Mouse (Mus musculus) hindbrain, embryonic 15.5 days (tissue): ENCODE measurements around the gene Fem1b. TPM values are rescaled to one million over a fixed set of nuclear protein-coding genes. Genes with fewer than 3 reads are reported as not detected.

Experiments
- ATAC-seq: fragments of 200-750 bp; cut with Nextera tagmentation; 2 replicates; pipeline ENCODE4 v1.8.0; 2017; ENCODE audit warnings: low read depth, moderate number of reproducible peaks, moderate TSS enrichment; ENCODE audit not compliant: low FRiP score
- H3K27ac ChIP-seq: fragments of 300-500 bp; sonication (generic); replicated peaks from 2 replicates; pipeline ENCODE4 v1.5.1; 2015; ENCODE audit warnings: mild to moderate bottlenecking, inconsistent platforms
- H3K27me3 ChIP-seq: fragments of 300-500 bp; sonication (generic); 2 replicates; pipeline ENCODE4 v1.6.1; 2015; ENCODE audit warnings: control low read depth, inconsistent platforms
- H3K36me3 ChIP-seq: fragments of 300-500 bp; sonication (generic); 2 replicates; pipeline ENCODE4 v1.6.1; 2015; ENCODE audit warnings: control low read depth, inconsistent platforms
- H3K4me1 ChIP-seq: fragments of 300-500 bp; sonication (generic); replicated peaks from 2 replicates; pipeline ENCODE4 v1.6.1; 2015; ENCODE audit warnings: control low read depth, inconsistent platforms
- H3K4me2 ChIP-seq: fragments of 300-500 bp; sonication (generic); 2 replicates; pipeline ENCODE4 v1.6.1; 2015; ENCODE audit warnings: moderate library complexity, mild to moderate bottlenecking, inconsistent platforms
- H3K4me3 ChIP-seq: fragments of 300-500 bp; sonication (generic); 2 replicates; pipeline ENCODE4 v1.5.1; 2015; ENCODE audit warnings: mild to moderate bottlenecking, inconsistent platforms
- H3K9ac ChIP-seq: fragments of 300-500 bp; sonication (generic); 2 replicates; pipeline ENCODE4 v1.6.1; 2015; ENCODE audit warnings: inconsistent platforms
- H3K9me3 ChIP-seq: fragments of 300-500 bp; sonication (generic); 2 replicates; pipeline ENCODE4 v1.6.1; 2016; ENCODE audit warnings: control low read depth, inconsistent platforms
- WGBS: fragments of 180-500 bp; shearing (Covaris S2); methylation state at CpG from one replicate; pipeline ENCODE4 v1.1.7; 2015; 5-methylcytosine and 5-hydroxymethylcytosine counted together
- polyA plus RNA-seq: library from polyadenylated mRNA; unstranded; fragments of >200 nt; fragmentation: Nextera tagmentation; extraction: Ambion mirVana; gene quantifications from 2 replicates; pipeline ENCODE4 v1.2.1, GENCODE M21; 2015

Fem1b gene
- polyA plus RNA-seq, 1 experiment from 2014 or later: 53.0 TPM

DNA sequence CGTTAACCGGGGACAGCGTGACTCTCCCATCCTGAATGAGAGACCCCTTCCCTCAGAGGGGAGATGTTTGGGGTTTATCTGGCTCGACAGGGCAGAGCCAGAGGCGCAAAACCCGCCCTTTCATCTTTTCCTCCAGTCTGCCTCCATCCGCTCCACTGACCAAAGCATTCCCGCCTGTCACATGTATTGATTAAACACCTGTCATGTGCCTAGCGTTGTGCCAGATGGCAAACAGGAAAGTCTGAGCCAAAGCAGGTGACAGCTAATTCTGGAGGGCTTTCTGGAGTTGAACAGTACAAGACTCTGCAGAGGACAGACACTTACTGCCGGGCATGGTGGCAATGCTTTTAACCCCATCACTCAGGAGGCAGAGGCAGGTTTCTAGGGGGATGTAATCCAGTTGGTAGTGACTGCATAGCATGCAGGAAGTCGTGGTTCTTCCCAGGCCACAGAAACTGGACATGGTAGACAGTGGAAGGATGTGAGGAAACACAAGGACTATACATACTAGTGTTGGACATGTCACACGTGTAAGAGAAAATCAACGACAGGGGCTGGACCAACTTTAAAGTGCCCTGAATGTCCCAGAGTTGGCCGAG is 27.5 kb upstream of the Fem1b start:
- no peaks in the 10 kb centered on the region for H3K27me3 ChIP-seq
- ATAC-seq: peak; percentile 50; the same call in 1 of the 2 replicates
- 15% methylated on average over 14 of the region's 14 CpGs for WGBS

DNA sequence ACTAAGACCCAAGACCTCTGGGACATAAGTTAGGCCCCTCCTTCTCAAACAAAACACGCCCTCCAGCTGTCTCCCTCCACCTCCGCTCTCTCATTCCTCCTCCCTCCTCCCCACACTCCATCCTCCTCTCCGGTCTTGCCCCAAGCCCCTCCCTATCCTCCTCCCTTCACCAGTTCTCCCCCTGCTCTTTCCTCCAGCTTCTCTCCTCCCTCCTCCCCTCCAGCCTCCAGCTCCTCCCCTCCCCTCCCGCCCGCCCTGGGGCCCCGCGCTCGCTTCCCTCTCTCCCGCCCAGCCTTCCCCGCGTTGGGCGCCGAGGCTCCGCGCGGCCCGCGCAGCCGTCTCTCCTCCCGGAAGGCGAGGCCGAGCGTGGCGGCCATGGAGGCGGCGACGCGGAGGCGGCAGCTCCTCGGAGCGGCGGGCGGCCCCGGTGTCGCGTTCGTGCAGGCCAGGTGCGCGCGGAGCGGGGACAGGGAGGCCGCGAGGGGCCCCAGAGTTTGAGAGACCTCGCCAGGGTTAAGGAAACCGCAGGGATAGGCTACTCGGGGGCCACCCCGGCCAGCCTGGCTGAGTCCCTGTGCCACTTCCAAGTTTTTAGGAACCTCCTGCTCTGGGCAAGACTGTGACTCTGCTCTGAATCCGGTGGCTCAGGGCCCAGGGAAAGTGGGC is 26.9 kb upstream of the Fem1b start, which contains the start of gene Cln6:
Gene Cln6 (plus strand): TSS at position 280 of the 666 bp plus-strand sequence.
- no peaks in the 10 kb centered on the region for H3K9me3 ChIP-seq
- H3K9ac ChIP-seq: peak within 1 kb of the TSS; percentile 75
- H3K27me3 ChIP-seq: no peaks in the 10 kb centered on the region
- H3K27ac ChIP-seq: peak within 1 kb of the TSS; percentile 80
- peak within 1 kb of the TSS; percentile 61 for H3K4me3 ChIP-seq
- no peaks in the 10 kb centered on the region for H3K36me3 ChIP-seq
- peaks cover 16% of the 10 kb centered on the region for H3K4me1 ChIP-seq
- ATAC-seq: peak; percentile 85
- under 1% methylated on average over 32 of the region's 48 CpGs for WGBS
- H3K4me2 ChIP-seq: peak within 1 kb of the TSS; percentile 89

More for the DNA sequence above, 27.5 kb upstream of the Fem1b start:
- Histone ChIP-seq H3K4me1 (peaks cover 16% of the 10 kb centered on the region), H3K4me3 (peak overlapping the region; percentile 61), H3K9ac (peak overlapping the region; percentile 75), H3K9me3 (no peaks in the 10 kb centered on the region), H3K27ac (peak overlapping the region; percentile 80), H3K36me3 (no peaks in the 10 kb centered on the region), H3K4me2 (peak overlapping the region; percentile 89)

DNA sequence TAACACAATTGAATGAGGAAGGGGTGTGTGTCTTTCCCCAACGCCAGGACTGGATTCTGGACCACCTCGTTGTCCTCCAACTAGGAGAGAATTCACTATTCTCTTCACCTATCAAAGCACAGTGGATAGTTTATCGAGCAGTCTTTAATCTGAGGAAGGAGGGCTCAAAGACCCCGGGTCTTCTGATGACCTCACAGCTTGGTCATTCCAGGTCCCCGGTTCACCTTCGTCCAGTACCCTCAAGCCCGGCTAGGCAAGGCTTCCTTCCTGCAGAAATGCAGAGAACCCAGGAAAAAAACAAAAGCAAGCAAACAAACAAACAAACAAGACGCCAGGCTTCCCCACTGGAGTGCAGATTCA is 26.4 kb upstream of the Fem1b start:
- no peak for ATAC-seq
- WGBS: 23% methylated on average over 8 of the region's 8 CpGs

GRCm38 (mm10) chr9:62837611-62838010 is 25.9 kb upstream of the Fem1b start:
- Histone ChIP-seq H3K4me1 (peaks cover 16% of the 10 kb centered on the region), H3K4me3 (no peak overlapping the region), H3K27ac (no peak overlapping the region), H3K9ac (no peak overlapping the region), H3K9me3 (no peaks in the 10 kb centered on the region), H3K36me3 (no peaks in the 10 kb centered on the region), H3K27me3 (no peaks in the 10 kb centered on the region), H3K4me2 (peak overlapping the region; percentile 89; the same call in 1 of the 2 replicates)
- 58% methylated on average over 3 of the region's 3 CpGs for WGBS
- ATAC-seq: no peak

More for the DNA sequence above, 26.4 kb upstream of the Fem1b start:
- Histone ChIP-seq H3K36me3 (no peaks in the 10 kb centered on the region), H3K4me2 (peak overlapping the region; percentile 89), H3K9ac (peak overlapping the region; percentile 75), H3K4me3 (peak overlapping the region; percentile 61), H3K9me3 (no peaks in the 10 kb centered on the region), H3K4me1 (peaks cover 16% of the 10 kb centered on the region), H3K27ac (peak overlapping the region; percentile 80), H3K27me3 (no peaks in the 10 kb centered on the region)

DNA sequence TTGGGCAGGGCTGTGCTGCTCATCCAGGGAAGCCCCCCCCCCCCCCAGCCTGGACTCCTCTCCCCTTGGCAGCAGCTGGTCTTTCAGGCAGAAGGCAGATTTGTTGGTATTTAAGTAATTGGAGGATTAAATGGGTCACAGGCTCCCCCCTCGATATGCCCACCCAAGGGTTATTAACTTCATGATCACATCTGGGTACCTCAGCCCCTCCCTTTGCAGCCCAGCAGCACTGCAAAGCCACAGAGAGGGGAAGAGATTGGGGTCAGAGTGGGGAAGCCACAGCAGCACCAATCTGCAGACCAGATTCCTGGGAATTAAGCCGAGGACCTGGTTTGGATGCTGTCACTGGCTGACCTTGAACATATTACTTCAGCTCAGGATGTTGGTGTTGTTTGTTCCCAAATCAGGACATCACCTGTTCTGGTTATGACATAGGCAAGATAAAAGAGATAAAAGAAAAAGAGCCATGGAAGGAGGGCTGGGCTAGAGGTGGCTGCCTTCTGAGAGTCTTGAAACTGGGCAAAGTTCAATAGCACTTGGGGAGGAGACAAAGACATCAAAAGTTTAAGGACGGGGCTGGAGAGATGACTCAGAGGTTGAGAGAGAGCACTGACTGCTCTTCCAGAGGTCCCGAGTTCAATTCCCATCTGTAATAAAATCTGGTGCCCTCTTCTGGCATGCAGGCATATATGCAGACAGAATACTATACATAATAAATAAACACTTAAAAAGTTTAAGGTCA is 24.1 kb upstream of the Fem1b start:
- no peak for ATAC-seq
- no peaks in the 10 kb centered on the region for H3K27me3 ChIP-seq
- H3K27ac ChIP-seq: no peak overlapping the region
- H3K9me3 ChIP-seq: no peaks in the 10 kb centered on the region
- H3K4me1 ChIP-seq: peaks cover 16% of the 10 kb centered on the region
- no peak overlapping the region for H3K4me2 ChIP-seq
- H3K36me3 ChIP-seq: no peaks in the 10 kb centered on the region
- H3K4me3 ChIP-seq: no peak overlapping the region
- H3K9ac ChIP-seq: no peak overlapping the region
- WGBS: 53% methylated on average over 4 of the region's 4 CpGs

GRCm38 (mm10) chr9:62834906-62835305 is 23.2 kb upstream of the Fem1b start:
- Histone ChIP-seq H3K4me1 (peaks cover 15% of the 10 kb centered on the region), H3K27me3 (no peaks in the 10 kb centered on the region), H3K4me3 (no peak overlapping the region), H3K27ac (no peak overlapping the region), H3K9ac (no peak overlapping the region), H3K9me3 (no peaks in the 10 kb centered on the region), H3K4me2 (no peak overlapping the region), H3K36me3 (no peaks in the 10 kb centered on the region)
- no peak for ATAC-seq
- 90% methylated on average over 5 of the region's 5 CpGs for WGBS

DNA sequence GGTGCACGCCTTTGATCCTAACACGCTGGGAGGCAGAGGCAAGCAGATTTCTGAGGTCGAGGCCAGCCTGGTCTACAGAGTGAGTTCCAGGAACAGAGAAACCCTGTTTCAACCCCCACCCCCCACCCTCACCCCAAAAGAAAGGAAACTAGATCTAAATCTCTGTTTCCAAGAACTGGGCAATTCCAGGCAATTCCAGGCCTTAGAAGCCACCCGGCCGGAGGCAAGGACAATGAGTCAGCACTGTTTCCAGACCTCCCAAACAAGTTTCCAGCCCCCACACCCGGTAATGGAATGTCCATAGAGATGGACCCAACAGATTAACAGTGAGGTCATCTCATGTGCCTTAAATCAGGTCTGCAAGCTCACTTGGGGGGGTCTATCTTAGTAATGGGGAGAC is 18.1 kb upstream of the Fem1b start:
- H3K27ac ChIP-seq: no peak overlapping the region
- ATAC-seq: no peak
- H3K36me3 ChIP-seq: no peaks in the 10 kb centered on the region
- H3K4me1 ChIP-seq: peaks cover 23% of the 10 kb centered on the region
- no peak overlapping the region for H3K9ac ChIP-seq
- H3K4me2 ChIP-seq: no peak overlapping the region
- no peaks in the 10 kb centered on the region for H3K9me3 ChIP-seq
- 84% methylated on average over 6 of the region's 6 CpGs for WGBS
- no peaks in the 10 kb centered on the region for H3K27me3 ChIP-seq
- no peak overlapping the region for H3K4me3 ChIP-seq

DNA sequence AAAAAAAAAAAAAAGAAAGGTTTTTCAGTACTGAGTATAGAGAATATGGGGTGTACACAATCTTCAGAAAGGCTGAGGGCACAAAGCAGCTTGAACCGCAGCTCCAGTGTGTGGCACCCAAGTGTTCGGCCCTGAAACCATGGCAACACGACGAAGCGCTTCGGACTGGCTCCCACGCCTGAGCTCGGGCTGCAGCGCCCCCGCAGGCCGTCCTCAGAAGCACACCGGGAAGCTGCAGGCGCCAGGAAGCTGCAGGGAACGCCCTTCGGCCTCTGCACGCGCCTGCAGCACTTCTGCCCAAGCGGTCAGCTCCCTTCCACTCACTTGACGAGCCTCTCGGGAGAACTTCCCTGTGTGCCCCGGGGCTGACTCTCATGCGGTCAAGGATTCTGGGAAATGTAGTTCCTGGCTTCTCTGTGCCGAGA is 16.9 kb upstream of the Fem1b start:
- Histone ChIP-seq H3K27me3 (no peaks in the 10 kb centered on the region), H3K9me3 (no peaks in the 10 kb centered on the region), H3K4me2 (peak overlapping the region; percentile 55), H3K36me3 (no peaks in the 10 kb centered on the region), H3K4me3 (peak overlapping the region; percentile 44), H3K9ac (0 out of 2 replicates have a peak overlapping the region, but pooled peaks have one; percentile 14), H3K4me1 (peaks cover 23% of the 10 kb centered on the region), H3K27ac (peak overlapping the region; percentile 58)
- 0% methylated on average over 23 of the region's 23 CpGs for WGBS
- ATAC-seq: peak; percentile 94

DNA sequence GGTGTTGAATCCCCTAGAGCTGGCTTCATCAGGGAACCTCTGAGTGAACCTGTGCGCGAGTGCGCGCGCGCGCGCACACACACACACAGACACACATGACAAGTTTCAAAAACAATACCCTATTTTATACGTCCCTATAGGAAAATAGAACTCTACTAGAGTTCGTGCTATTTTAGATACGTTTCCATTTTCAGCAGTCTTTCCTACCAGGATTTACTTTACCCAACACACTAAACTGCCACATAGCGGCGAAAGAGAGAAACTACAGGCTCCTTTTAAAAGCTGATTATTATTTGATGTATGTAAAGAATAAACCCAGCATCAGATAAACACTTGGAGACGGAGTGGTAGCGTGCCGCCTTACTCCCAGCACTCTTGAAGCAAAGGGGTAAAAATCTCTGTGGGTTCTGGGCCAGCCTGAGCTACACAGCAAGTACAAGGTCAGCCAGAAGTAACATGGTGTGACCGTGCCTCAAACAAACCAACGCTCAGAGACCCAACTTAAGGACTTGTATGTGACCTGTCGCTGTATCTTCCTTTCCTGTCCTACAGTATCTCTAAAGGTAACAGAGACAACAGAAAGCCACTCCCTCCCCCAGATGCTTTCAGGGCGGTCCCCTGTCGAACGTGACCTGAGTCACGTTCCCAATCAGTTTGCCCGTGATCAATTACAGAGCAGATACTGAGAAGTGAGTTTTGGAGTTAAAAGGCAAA is 16.4 kb upstream of the Fem1b start:
- peak overlapping the region; percentile 55 for H3K4me2 ChIP-seq
- ATAC-seq: no peak
- H3K4me1 ChIP-seq: peaks cover 23% of the 10 kb centered on the region
- H3K9ac ChIP-seq: no peak overlapping the region
- peak overlapping the region; percentile 44 for H3K4me3 ChIP-seq
- H3K27me3 ChIP-seq: no peaks in the 10 kb centered on the region
- 8% methylated on average over 24 of the region's 24 CpGs for WGBS
- H3K9me3 ChIP-seq: no peaks in the 10 kb centered on the region
- peak overlapping the region; percentile 58 for H3K27ac ChIP-seq
- no peaks in the 10 kb centered on the region for H3K36me3 ChIP-seq

GRCm38 (mm10) chr9:62826456-62826855 is 14.7 kb upstream of the Fem1b start:
- H3K27ac ChIP-seq: peak overlapping the region; percentile 57; the same call in 1 of the 2 replicates
- no peaks in the 10 kb centered on the region for H3K27me3 ChIP-seq
- no peak overlapping the region for H3K9ac ChIP-seq
- no peaks in the 10 kb centered on the region for H3K36me3 ChIP-seq
- 12% methylated on average over 7 of the region's 7 CpGs for WGBS
- no peak overlapping the region for H3K4me3 ChIP-seq
- H3K4me1 ChIP-seq: peaks cover 23% of the 10 kb centered on the region
- no peak overlapping the region for H3K4me2 ChIP-seq
- no peaks in the 10 kb centered on the region for H3K9me3 ChIP-seq
- ATAC-seq: no peak

DNA sequence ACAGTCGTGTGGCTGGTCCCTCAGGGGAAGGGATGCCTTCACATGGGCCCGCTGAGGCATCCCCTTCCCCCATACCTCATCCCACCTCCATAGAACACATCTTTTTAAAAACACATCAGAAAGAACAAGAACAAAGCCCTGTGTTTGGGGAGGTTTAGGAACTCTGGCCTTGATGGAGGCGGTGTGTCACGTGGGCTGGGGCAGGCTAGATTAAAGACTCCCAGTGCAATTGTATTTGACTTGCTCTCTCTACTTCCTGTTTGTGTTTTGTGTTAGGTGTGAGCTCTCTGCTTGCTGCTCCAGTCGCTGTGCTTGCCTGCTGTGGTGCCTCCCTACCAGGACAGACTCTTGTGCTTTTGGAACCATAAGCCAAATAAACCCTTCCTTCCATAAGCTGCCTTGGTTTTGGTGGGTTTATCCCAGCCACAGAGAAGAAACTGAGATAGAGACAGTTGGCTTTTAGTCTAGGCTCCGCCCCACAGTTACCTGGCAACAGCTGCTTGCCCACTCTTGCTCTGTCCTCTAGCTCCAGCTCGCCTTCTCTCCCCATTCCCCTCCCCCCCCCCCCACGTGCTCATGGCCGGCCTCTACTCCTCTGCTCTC is 14.2 kb upstream of the Fem1b start:
- H3K27me3 ChIP-seq: no peaks in the 10 kb centered on the region
- H3K4me3 ChIP-seq: no peak overlapping the region
- H3K4me2 ChIP-seq: peak overlapping the region; percentile 6; the same call in 1 of the 2 replicates
- H3K9me3 ChIP-seq: no peaks in the 10 kb centered on the region
- H3K36me3 ChIP-seq: no peaks in the 10 kb centered on the region
- no peak for ATAC-seq
- peaks cover 23% of the 10 kb centered on the region for H3K4me1 ChIP-seq
- no peak overlapping the region for H3K9ac ChIP-seq
- 8% methylated on average over 9 of the region's 9 CpGs for WGBS
- peak overlapping the region; percentile 57 for H3K27ac ChIP-seq
